Mouse (Mus musculus): ENCODE measurements around the gene Zfp536. TPM values are rescaled to one million over a fixed set of nuclear protein-coding genes. Genes with fewer than 3 reads are reported as not detected.

The Zfp536 gene
- polyA plus RNA-seq, 1 experiment = not detected

DNA sequence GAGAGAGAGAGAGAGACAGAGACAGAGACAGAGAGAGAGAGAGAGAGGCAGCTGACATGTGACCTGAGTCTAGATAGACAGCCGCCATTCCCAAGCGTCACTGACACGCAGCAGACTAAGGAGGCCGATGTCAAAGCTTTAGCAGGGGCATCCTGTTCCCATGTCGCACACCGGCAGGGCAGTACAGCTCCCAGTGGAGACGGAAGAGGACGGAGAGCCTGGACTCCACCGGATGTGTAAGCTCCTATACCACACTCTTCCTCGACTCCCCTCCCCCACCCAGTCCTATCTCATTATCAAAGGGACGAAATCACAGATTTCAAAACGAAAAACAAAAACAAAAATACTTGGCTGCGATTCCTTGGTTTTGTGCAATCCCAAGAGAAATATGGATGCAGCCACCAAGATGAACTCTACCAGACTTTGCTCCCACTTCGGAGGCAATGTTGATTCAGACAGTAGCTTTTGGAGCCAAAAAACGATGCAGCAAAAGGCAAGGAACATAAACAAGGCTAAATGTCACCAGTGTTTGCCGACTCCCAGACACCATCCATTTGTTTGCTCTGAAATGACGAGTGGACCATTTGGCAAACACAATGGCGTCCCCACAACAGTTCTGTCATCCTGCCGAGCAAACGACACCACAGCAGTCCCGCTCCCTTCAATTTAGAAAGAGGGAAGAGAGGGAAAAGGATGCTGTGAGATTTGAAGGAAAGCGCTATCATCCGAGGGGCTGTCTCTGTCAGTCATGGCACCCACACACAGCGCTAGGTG lies 299.9 kb downstream of the Zfp536 start:
- Histone ChIP-seq H3K4me1 (ENCODE audit: control insufficient read depth, insufficient read depth, low read length) (no peaks in the 10 kb centered on the region), H3K27ac (ENCODE audit: control insufficient read depth, insufficient read depth, low read depth, low read length, poor library complexity) (no peak overlapping the region), H3K4me3 (replicated peaks; ENCODE audit: control insufficient read depth, low read depth, low read length) (no peak overlapping the region)
- WGBS = 67% methylated on average over 24 of the region's 24 CpGs
- no peak for TF ChIP-seq CTCF (IDR thresholded peaks at IDR 0.05; ENCODE audit: control insufficient read depth, insufficient read depth, low read length)
- TF ChIP-seq POLR2A (IDR thresholded peaks at IDR 0.05; ENCODE audit: borderline replicate concordance, control insufficient read depth, low read depth, low read length) = no peak

DNA sequence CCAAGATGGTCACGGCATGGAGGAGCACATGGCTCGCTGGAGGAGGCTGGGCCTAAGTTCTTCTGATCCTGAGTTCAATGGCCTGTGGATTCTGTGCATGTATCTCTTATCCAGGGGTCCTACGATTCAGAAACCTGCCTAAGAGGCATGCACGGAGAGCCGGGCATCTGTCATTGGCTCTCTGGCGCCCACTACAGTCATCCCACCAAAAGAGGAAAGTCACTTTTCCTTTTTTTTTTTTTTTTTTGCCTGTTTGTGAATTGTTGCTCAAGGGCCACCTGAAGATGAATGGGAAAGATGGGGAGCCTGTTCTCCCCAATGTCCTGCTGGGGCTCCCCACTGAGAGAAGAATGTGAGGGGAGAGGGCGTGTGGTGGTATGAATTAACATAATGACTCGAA lies 301.7 kb downstream of the Zfp536 start:
- TF ChIP-seq CTCF (IDR thresholded peaks at IDR 0.05; ENCODE audit: control insufficient read depth, insufficient read depth, low read length) (no peak), POLR2A (IDR thresholded peaks at IDR 0.05; ENCODE audit: borderline replicate concordance, control insufficient read depth, low read depth, low read length) (no peak)
- no peaks in the 10 kb centered on the region for H3K4me1 ChIP-seq (ENCODE audit: control insufficient read depth, insufficient read depth, low read length)
- WGBS = 51% methylated on average over 8 of the region's 8 CpGs
- H3K4me3 ChIP-seq (replicated peaks; ENCODE audit: control insufficient read depth, low read depth, low read length) = no peak overlapping the region
- H3K27ac ChIP-seq (ENCODE audit: control insufficient read depth, insufficient read depth, low read depth, low read length, poor library complexity) = no peak overlapping the region

DNA sequence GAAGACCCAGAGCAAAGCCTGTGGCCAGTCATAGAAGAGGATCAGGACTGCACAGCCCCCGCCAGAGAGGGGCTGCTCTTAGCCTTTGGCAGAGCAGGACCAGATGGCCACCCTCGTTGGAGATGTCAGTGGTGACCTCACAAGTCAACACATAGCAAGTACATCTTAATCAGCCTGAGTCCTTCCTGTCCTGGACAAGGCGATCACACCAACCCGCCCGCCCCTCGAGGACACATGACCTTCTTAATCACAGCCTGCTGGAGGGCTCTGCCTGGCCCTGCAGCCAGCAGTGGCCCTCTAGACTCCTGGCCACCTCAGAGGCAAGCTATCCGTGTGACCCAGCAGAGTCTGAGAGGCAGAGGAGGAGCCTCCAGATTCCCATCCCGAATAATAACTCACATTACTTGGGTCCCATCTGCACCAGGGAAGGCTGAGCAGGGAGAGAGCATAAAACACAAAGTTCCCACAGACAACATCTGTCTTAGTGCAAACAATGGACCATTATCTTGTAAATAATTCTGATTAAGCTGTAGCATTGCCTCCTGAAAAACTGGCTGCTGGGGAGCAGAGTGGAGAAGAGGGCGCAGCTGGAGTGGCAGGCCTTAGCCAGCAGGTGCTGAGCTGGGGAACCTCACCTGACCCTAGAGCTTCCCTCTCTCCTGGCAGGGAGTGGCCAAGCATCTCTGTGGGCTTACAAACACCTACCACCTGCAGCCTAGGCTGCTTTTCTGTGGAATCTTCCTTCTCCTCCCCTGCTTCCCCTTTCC lies 306.8 kb downstream of the Zfp536 start:
- TF ChIP-seq POLR2A (IDR thresholded peaks at IDR 0.05; ENCODE audit: borderline replicate concordance, control insufficient read depth, low read depth, low read length) (no peak), CTCF (IDR thresholded peaks at IDR 0.05; ENCODE audit: control insufficient read depth, insufficient read depth, low read length) (no peak)
- H3K4me3 ChIP-seq (replicated peaks; ENCODE audit: control insufficient read depth, low read depth, low read length) = no peak overlapping the region
- H3K27ac ChIP-seq (ENCODE audit: control insufficient read depth, insufficient read depth, low read depth, low read length, poor library complexity) = no peak overlapping the region
- no peaks in the 10 kb centered on the region for H3K4me1 ChIP-seq (ENCODE audit: control insufficient read depth, insufficient read depth, low read length)
- 57% methylated on average over 9 of the region's 9 CpGs for WGBS

DNA sequence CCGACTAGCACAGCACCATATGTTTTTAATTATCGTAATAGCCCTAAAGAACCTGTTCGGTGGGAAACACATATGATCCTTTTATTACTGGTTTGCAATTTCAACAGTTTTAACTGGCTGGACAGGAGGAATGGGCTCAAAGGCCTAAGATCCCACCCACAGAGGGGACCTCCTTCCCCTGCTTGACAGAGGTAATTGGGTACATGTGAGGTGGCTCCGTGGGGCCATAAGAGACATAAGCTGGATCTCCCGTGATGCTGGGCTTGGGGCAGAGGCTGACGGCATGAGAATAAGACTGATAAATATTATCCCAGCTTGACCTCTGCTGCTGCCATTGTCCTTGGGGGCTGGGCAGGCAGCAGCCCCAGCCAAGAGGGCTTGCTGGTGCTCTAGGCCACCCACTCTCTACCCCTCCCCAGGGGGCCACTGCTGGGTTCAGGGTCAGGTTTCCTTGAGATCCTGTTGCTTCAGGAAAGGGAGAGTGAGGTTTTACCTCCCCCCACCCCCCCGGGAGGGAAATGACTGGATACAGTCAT lies 309.2 kb downstream of the Zfp536 start:
- no peak for TF ChIP-seq CTCF (IDR thresholded peaks at IDR 0.05; ENCODE audit: control insufficient read depth, insufficient read depth, low read length)
- TF ChIP-seq POLR2A (IDR thresholded peaks at IDR 0.05; ENCODE audit: borderline replicate concordance, control insufficient read depth, low read depth, low read length) = no peak

DNA sequence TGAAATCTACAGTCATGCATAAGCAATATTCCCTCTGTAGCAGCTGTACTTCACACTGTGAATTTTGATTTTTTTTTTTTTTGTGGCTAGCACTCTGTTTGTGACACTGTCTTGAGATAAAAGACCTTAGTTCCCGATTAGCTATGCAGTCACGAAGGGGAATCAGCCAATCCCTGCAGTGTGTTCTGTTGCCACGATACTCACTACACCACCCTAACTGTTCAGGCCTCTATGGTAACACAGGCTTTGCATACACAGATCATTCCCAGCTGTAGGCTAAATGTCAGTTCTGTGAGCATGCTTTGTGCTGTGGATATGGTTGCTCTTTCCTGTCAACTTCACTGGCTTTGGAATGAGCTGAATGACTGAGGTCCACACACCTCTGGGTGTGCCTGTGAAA lies 325.9 kb downstream of the Zfp536 start:
- no peaks in the 10 kb centered on the region for H3K4me1 ChIP-seq (ENCODE audit: control insufficient read depth, insufficient read depth, low read length)
- H3K4me3 ChIP-seq (replicated peaks; ENCODE audit: control insufficient read depth, low read depth, low read length) = no peak overlapping the region
- WGBS = 71% methylated on average over 3 of the region's 3 CpGs
- no peak overlapping the region for H3K27ac ChIP-seq (ENCODE audit: control insufficient read depth, insufficient read depth, low read depth, low read length, poor library complexity)
- TF ChIP-seq CTCF (IDR thresholded peaks at IDR 0.05; ENCODE audit: control insufficient read depth, insufficient read depth, low read length) (no peak), POLR2A (IDR thresholded peaks at IDR 0.05; ENCODE audit: borderline replicate concordance, control insufficient read depth, low read depth, low read length) (no peak)

More for the DNA sequence above, 309.2 kb downstream of the Zfp536 start:
- Histone ChIP-seq H3K27ac (ENCODE audit: control insufficient read depth, insufficient read depth, low read depth, low read length, poor library complexity) (no peak overlapping the region), H3K4me1 (ENCODE audit: control insufficient read depth, insufficient read depth, low read length) (no peaks in the 10 kb centered on the region), H3K4me3 (replicated peaks; ENCODE audit: control insufficient read depth, low read depth, low read length) (no peak overlapping the region)
- 80% methylated on average over 7 of the region's 7 CpGs for WGBS

DNA sequence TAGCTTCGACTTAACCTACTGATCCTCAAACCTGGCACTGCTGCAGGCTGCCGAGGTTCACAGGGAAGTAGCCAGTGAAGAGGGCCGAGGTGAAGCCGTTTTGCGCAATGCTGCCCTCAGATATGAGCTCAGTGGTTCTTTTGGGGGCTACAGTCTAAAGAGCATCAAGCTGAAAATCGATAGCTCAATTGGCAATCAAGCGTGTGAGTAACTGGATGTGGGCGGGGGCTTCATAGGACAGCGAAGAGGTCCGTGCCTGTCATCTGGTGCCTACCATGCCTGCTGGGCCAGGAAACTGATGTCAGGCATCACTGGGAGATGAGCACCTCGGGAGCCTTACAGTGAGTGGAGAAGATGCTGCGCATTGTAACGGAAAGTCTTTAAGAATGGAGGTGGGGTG lies 333.5 kb downstream of the Zfp536 start:
- peaks cover 2% of the 10 kb centered on the region; the same call in 1 of the 2 replicates for H3K4me1 ChIP-seq (ENCODE audit: control insufficient read depth, insufficient read depth, low read length)
- TF ChIP-seq POLR2A (IDR thresholded peaks at IDR 0.05; ENCODE audit: borderline replicate concordance, control insufficient read depth, low read depth, low read length) (no peak), CTCF (IDR thresholded peaks at IDR 0.05; ENCODE audit: control insufficient read depth, insufficient read depth, low read length) (no peak)
- H3K4me3 ChIP-seq (replicated peaks; ENCODE audit: control insufficient read depth, low read depth, low read length) = no peak overlapping the region
- no peak overlapping the region for H3K27ac ChIP-seq (ENCODE audit: control insufficient read depth, insufficient read depth, low read depth, low read length, poor library complexity)
- WGBS = 65% methylated on average over 13 of the region's 13 CpGs

DNA sequence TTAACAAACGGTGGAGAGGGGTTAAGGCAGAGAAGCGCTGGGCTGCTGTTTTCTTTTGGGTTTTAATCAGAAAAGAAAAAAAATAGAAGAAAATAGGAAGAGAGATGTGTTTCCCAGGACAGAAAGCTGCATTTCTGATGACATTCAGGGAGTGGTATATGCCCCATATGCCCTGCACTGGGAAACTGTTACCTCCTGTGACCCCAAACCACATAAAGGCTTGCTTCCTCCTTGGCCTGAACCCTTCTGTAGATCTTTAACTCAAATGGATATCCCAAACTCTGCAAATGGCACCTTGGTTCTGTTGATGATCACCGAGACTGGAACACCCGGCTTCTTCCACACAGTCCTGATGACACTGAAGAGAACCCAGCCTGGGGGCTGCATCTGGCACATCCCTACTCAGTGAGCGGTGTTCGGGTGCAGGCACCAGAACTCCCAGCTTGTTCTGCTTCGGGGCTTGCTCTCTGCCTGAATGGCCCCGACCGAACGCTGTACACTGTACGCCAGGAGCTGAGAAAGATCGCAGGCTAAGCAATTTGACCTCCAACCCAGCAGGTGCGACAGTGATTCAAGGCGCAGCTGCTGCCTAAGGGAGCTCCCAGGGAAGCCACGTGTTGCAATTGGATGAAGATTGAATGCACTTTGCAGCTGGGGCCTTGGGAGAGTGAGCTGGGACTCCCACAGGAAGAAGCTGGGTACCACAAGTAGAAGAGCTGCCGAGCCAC lies 334.2 kb downstream of the Zfp536 start:
- TF ChIP-seq CTCF (IDR thresholded peaks at IDR 0.05; ENCODE audit: control insufficient read depth, insufficient read depth, low read length) = no peak
- TF ChIP-seq POLR2A (IDR thresholded peaks at IDR 0.05; ENCODE audit: borderline replicate concordance, control insufficient read depth, low read depth, low read length) = no peak
- H3K27ac ChIP-seq (ENCODE audit: control insufficient read depth, insufficient read depth, low read depth, low read length, poor library complexity) = no peak overlapping the region
- no peak overlapping the region for H3K4me3 ChIP-seq (replicated peaks; ENCODE audit: control insufficient read depth, low read depth, low read length)
- peaks cover 2% of the 10 kb centered on the region; the same call in 1 of the 2 replicates for H3K4me1 ChIP-seq (ENCODE audit: control insufficient read depth, insufficient read depth, low read length)
- WGBS = 68% methylated on average over 16 of the region's 16 CpGs
